Mouse (Mus musculus): ENCODE data around the gene Cdc6. TPM values are rescaled to one million over a fixed set of nuclear protein-coding genes. Genes with fewer than 3 reads are reported as not detected.

Cdc6 gene
- polyA plus RNA-seq, 2 experiments, result 28.6 to 64.1 TPM

GRCm38 (mm10) chr11:98962421-98963095, 55.0 kb downstream of the Cdc6 start:
- peak overlapping the region; percentile 18 to 56 for H3K4me3 ChIP-seq (ENCODE audit: insufficient read depth in 1 of 2, low read depth in 2 of 2, low read length in 2 of 2)
- no peak overlapping the region for H3K27ac ChIP-seq
- no peak for DNase-seq (ENCODE audit: low read depth in 3 of 3, low spot score in 3 of 3)
- H3K4me1 ChIP-seq (replicated peaks; ENCODE audit: control insufficient read depth in 2 of 2, insufficient read depth in 2 of 2, low read length in 1 of 2), result peaks cover 3 to 26% of the 10 kb centered on the region in 2 experiments; a peak in 3 of 4 replicates
- H3K36me3 ChIP-seq (replicated peaks; ENCODE audit: control insufficient read depth, insufficient read depth, low read depth), result no peaks in the 10 kb centered on the region
- no peak overlapping the region; the same call in 1 of the 2 replicates for H3K9ac ChIP-seq (replicated peaks)
- ATAC-seq (ENCODE audit: insufficient read depth), result no peak
- peak overlapping the region; percentile 89 for H3K4me2 ChIP-seq (ENCODE audit: low read depth)
- 6% methylated on average over 12 of the region's 12 CpGs for WGBS (ENCODE audit: insufficient replicate concordance)
- peaks cover 51% of the 10 kb centered on the region for H3K27me3 ChIP-seq (ENCODE audit: control insufficient read depth, insufficient read depth, low read length)
- TF ChIP-seq CTCF (IDR thresholded peaks at IDR 0.05; ENCODE audit: low read depth) (no peak), EP300 (IDR thresholded peaks at IDR 0.05; ENCODE audit: low read depth) (no peak)
- H3K9me3 ChIP-seq (ENCODE audit: control insufficient read depth, low read length), result no peaks in the 10 kb centered on the region

GRCm38 (mm10) chr11:98963191-98964021, 55.8 kb downstream of the Cdc6 start:
- Histone ChIP-seq H3K4me2 (ENCODE audit: low read depth) (peak overlapping the region; percentile 89), H3K27ac (no peak overlapping the region), H3K9me3 (ENCODE audit: control insufficient read depth, low read length) (no peaks in the 10 kb centered on the region), H3K4me1 (replicated peaks; ENCODE audit: control insufficient read depth in 2 of 2, insufficient read depth in 2 of 2, low read length in 1 of 2) (peaks cover 3 to 26% of the 10 kb centered on the region in 2 experiments; a peak in 3 of 4 replicates), H3K27me3 (ENCODE audit: control insufficient read depth, insufficient read depth, low read length) (peaks cover 51% of the 10 kb centered on the region), H3K36me3 (replicated peaks; ENCODE audit: control insufficient read depth, insufficient read depth, low read depth) (no peaks in the 10 kb centered on the region), H3K9ac (replicated peaks) (no peak overlapping the region), H3K4me3 (ENCODE audit: insufficient read depth in 1 of 2, low read depth in 2 of 2, low read length in 2 of 2) (peak overlapping the region; percentile 18 to 38)
- DNase-seq (ENCODE audit: low read depth in 3 of 3, low spot score in 3 of 3) (no peak), ATAC-seq (ENCODE audit: insufficient read depth) (peak; percentile 40)
- WGBS (ENCODE audit: insufficient replicate concordance), result under 1% methylated on average over 32 of the region's 32 CpGs
- TF ChIP-seq EP300 (IDR thresholded peaks at IDR 0.05; ENCODE audit: low read depth) (no peak), CTCF (IDR thresholded peaks at IDR 0.05; ENCODE audit: low read depth) (no peak)

GRCm38 (mm10) chr11:98964201-98964615, 56.6 kb downstream of the Cdc6 start:
- DNase-seq (ENCODE audit: low read depth in 3 of 3, low spot score in 3 of 3), result no peak
- H3K27ac ChIP-seq, result no peak overlapping the region

GRCm38 (mm10) chr11:98964616-98965415, 57.2 kb downstream of the Cdc6 start:
- ATAC-seq (ENCODE audit: insufficient read depth) (no peak), DNase-seq (ENCODE audit: low read depth in 3 of 3, low spot score in 3 of 3) (no peak)
- Histone ChIP-seq H3K36me3 (replicated peaks; ENCODE audit: control insufficient read depth, insufficient read depth, low read depth) (no peaks in the 10 kb centered on the region), H3K27ac (no peak overlapping the region), H3K9ac (replicated peaks) (no peak overlapping the region), H3K9me3 (ENCODE audit: control insufficient read depth, low read length) (no peaks in the 10 kb centered on the region), H3K27me3 (ENCODE audit: control insufficient read depth, insufficient read depth, low read length) (peaks cover 55% of the 10 kb centered on the region), H3K4me3 (ENCODE audit: insufficient read depth in 1 of 2, low read depth in 2 of 2, low read length in 2 of 2) (no peak overlapping the region), H3K4me2 (ENCODE audit: low read depth) (peak overlapping the region; percentile 89), H3K4me1 (replicated peaks; ENCODE audit: control insufficient read depth in 2 of 2, insufficient read depth in 2 of 2, low read length in 1 of 2) (peaks cover 3 to 22% of the 10 kb centered on the region in 2 experiments; a peak in 3 of 4 replicates)
- no peak for TF ChIP-seq CTCF (IDR thresholded peaks at IDR 0.05; ENCODE audit: low read depth)
- no peak for TF ChIP-seq EP300 (IDR thresholded peaks at IDR 0.05; ENCODE audit: low read depth)
- WGBS (ENCODE audit: insufficient replicate concordance), result 40% methylated on average over 15 of the region's 15 CpGs

More at GRCm38 (mm10) chr11:98964201-98964615, 56.6 kb downstream of the Cdc6 start:
- TF ChIP-seq EP300 (IDR thresholded peaks at IDR 0.05; ENCODE audit: low read depth) (no peak), CTCF (IDR thresholded peaks at IDR 0.05; ENCODE audit: low read depth) (no peak)
- Histone ChIP-seq H3K36me3 (replicated peaks; ENCODE audit: control insufficient read depth, insufficient read depth, low read depth) (no peaks in the 10 kb centered on the region), H3K4me1 (replicated peaks; ENCODE audit: control insufficient read depth in 2 of 2, insufficient read depth in 2 of 2, low read length in 1 of 2) (peaks cover 3 to 22% of the 10 kb centered on the region in 2 experiments; a peak in 3 of 4 replicates), H3K4me3 (ENCODE audit: insufficient read depth in 1 of 2, low read depth in 2 of 2, low read length in 2 of 2) (0 out of 4 replicates have a peak overlapping the region, but pooled peaks of 1 of the 2 experiments have one; percentile 6), H3K9ac (replicated peaks) (no peak overlapping the region), H3K9me3 (ENCODE audit: control insufficient read depth, low read length) (no peaks in the 10 kb centered on the region), H3K4me2 (ENCODE audit: low read depth) (peak overlapping the region; percentile 89), H3K27me3 (ENCODE audit: control insufficient read depth, insufficient read depth, low read length) (peaks cover 55% of the 10 kb centered on the region)
- no peak for ATAC-seq (ENCODE audit: insufficient read depth)
- 18% methylated on average over 6 of the region's 6 CpGs for WGBS (ENCODE audit: insufficient replicate concordance)
